In genomic region chr13:38580601-38581457, GRCm38 (mm10) we compare ENCODE assay signal across 8 mouse cellular contexts. TPM values are rescaled to one million over a fixed set of nuclear protein-coding genes. Genes with fewer than 3 reads are reported as not detected.
DNase-seq lines count a peak whose midpoint lies in the region; ATAC-seq and TF ChIP-seq lines count a peak whose summit lies in the region.

No protein-coding gene starts in this region.

- ATAC-seq in hindbrain, embryonic 14.5 days (ENCODE audit: low FRiP score): no peak
- ATAC-seq in hindbrain, embryonic 12.5 days (ENCODE audit: low FRiP score): no peak
- ATAC-seq in heart, postnatal 0 days (ENCODE audit: insufficient read depth, low read depth): peak; percentile 82
- ATAC-seq in megakaryocyte-erythroid progenitor cell, adult 5-6 weeks (replicated peaks; ENCODE audit: low FRiP score, low TSS enrichment, poor library complexity, severe bottlenecking): peak; percentile 91

- H3K36me3 ChIP-seq in hindbrain, embryonic 14.5 days (replicated peaks; ENCODE audit: control insufficient read depth, insufficient read depth): no peaks in the 10 kb centered on the region
- no peaks in the 10 kb centered on the region for H3K36me3 ChIP-seq in hindbrain, embryonic 12.5 days
- no peaks in the 10 kb centered on the region for H3K36me3 ChIP-seq in heart, postnatal 0 days (replicated peaks; ENCODE audit: control insufficient read depth, insufficient read depth, low read length)
- H3K36me3 ChIP-seq in testis, adult 2 months (ENCODE audit: control insufficient read depth, insufficient read depth, low read length): no peaks in the 10 kb centered on the region

- H3K9me3 ChIP-seq in hindbrain, embryonic 14.5 days (ENCODE audit: control insufficient read depth, low read length): no peaks in the 10 kb centered on the region
- H3K9me3 ChIP-seq in hindbrain, embryonic 12.5 days (replicated peaks): peaks cover 8% of the 10 kb centered on the region; the same call in 1 of the 2 replicates
- no peaks in the 10 kb centered on the region for H3K9me3 ChIP-seq in heart, postnatal 0 days (replicated peaks; ENCODE audit: control insufficient read depth, low read length)

- H3K9ac ChIP-seq in hindbrain, embryonic 14.5 days: no peak overlapping the region
- no peak overlapping the region for H3K9ac ChIP-seq in hindbrain, embryonic 12.5 days
- H3K9ac ChIP-seq in heart, postnatal 0 days (replicated peaks; ENCODE audit: low read depth, low read length): no peak overlapping the region

- 76% methylated on average over 11 of the region's 11 CpGs for WGBS in hindbrain, embryonic 14.5 days
- whole genome bisulfite sequencing in hindbrain, embryonic 12.5 days: 67% methylated on average over 11 of the region's 11 CpGs
- WGBS in heart, postnatal 0 days: 39% methylated on average over 11 of the region's 11 CpGs

- H3K27ac ChIP-seq in hindbrain, embryonic 14.5 days: no peak overlapping the region
- H3K27ac ChIP-seq in hindbrain, embryonic 12.5 days: no peak overlapping the region
- 0 out of 2 replicates have a peak overlapping the region, but pooled peaks have one; percentile 0 for H3K27ac ChIP-seq in heart, postnatal 0 days (ENCODE audit: low read depth)
- H3K27ac ChIP-seq in layer of hippocampus, adult 2 months: no peak overlapping the region
- no peak overlapping the region for H3K27ac ChIP-seq in testis, adult 2 months (ENCODE audit: control insufficient read depth, insufficient read depth, low read depth, low read length)

- TF ChIP-seq CTCF in heart, postnatal 0 days (IDR thresholded peaks at IDR 0.05; ENCODE audit: low read depth): peak; percentile 72
- TF ChIP-seq CTCF in layer of hippocampus, adult 2 months (conservative IDR thresholded peaks at IDR 0.05): peak; percentile 87
- TF ChIP-seq CTCF in testis, adult 2 months (IDR thresholded peaks at IDR 0.05; ENCODE audit: control insufficient read depth, insufficient read depth, insufficient replicate concordance, low read depth, low read length): peak; percentile 37; the same call in 1 of the 2 replicates

- no peak overlapping the region for H3K4me3 ChIP-seq in hindbrain, embryonic 14.5 days (replicated peaks; ENCODE audit: low read length)
- H3K4me3 ChIP-seq in hindbrain, embryonic 12.5 days: no peak overlapping the region
- peak overlapping the region; percentile 41 for H3K4me3 ChIP-seq in heart, postnatal 0 days (ENCODE audit: low read depth, low read length)
- no peak overlapping the region for H3K4me3 ChIP-seq in layer of hippocampus, adult 2 months
- no peak overlapping the region for H3K4me3 ChIP-seq in testis, adult 2 months (ENCODE audit: control insufficient read depth, low read depth, low read length)

- no peaks in the 10 kb centered on the region for H3K4me1 ChIP-seq in hindbrain, embryonic 14.5 days (replicated peaks; ENCODE audit: control insufficient read depth, insufficient read depth, low read length)
- no peaks in the 10 kb centered on the region for H3K4me1 ChIP-seq in hindbrain, embryonic 12.5 days
- no peaks in the 10 kb centered on the region for H3K4me1 ChIP-seq in heart, postnatal 0 days (ENCODE audit: control insufficient read depth, insufficient read depth)
- peaks cover 6% of the 10 kb centered on the region for H3K4me1 ChIP-seq in testis, adult 2 months (ENCODE audit: control insufficient read depth, insufficient read depth, low read length)

- H3K4me2 ChIP-seq in hindbrain, embryonic 14.5 days (replicated peaks): no peak overlapping the region
- H3K4me2 ChIP-seq in hindbrain, embryonic 12.5 days (replicated peaks): no peak overlapping the region
- peak overlapping the region; percentile 65 for H3K4me2 ChIP-seq in heart, postnatal 0 days (ENCODE audit: low read depth, low read length)

- TF ChIP-seq EP300 in heart, postnatal 0 days (IDR thresholded peaks at IDR 0.05; ENCODE audit: low read depth): no peak

- peak; percentile 38 for DNase-seq in hindbrain, embryonic 14.5 days (ENCODE audit: low spot score)
- peak; percentile 75 to 91 for DNase-seq in adrenal gland, adult (ENCODE audit: inconsistent age in 2 of 2, low spot score in 1 of 2)
- DNase-seq in embryo, embryonic 9.5 days (ENCODE audit: extremely low spot score): peak; percentile 40
- peak; percentile 78 for DNase-seq in heart, postnatal 0 days (ENCODE audit: low spot score)
- DNase-seq in layer of hippocampus, adult 2 months (ENCODE audit: low spot score in 2 of 2): peak; percentile 14 to 29

- no peak for TF ChIP-seq POLR2A in testis, adult 2 months (IDR thresholded peaks at IDR 0.05; ENCODE audit: control insufficient read depth, low read depth, low read length)

- no peaks in the 10 kb centered on the region for H3K27me3 ChIP-seq in hindbrain, embryonic 14.5 days (ENCODE audit: control insufficient read depth, insufficient read depth, low read length)
- H3K27me3 ChIP-seq in hindbrain, embryonic 12.5 days: no peaks in the 10 kb centered on the region
- H3K27me3 ChIP-seq in heart, postnatal 0 days (ENCODE audit: control insufficient read depth, insufficient read depth, low read length): no peaks in the 10 kb centered on the region
- peaks cover 3% of the 10 kb centered on the region; the same call in 1 of the 2 replicates for H3K27me3 ChIP-seq in testis, adult 2 months (ENCODE audit: control insufficient read depth, insufficient read depth, low read length)

RNA-seq across cellular contexts. Expression of gene Txndc5, which starts 52.2 kb away (rescaled TPM):
- 102 and 108 TPM in 2 replicates for polyA plus RNA-seq in hindbrain, embryonic 14.5 days (2014; fragmentation: Nextera tagmentation; extraction: Ambion mirVana)
- 155 and 156 TPM in 2 replicates for polyA plus RNA-seq in hindbrain, embryonic 12.5 days (2016; fragmentation: Nextera tagmentation; extraction: Ambion mirVana)
- total RNA-seq in heart, postnatal 0 days (2014; rRNA removed; ENCODE audit: low replicate concordance): 111 and 127 TPM in 2 replicates
- 78.8 and 80.1 TPM in 2 replicates for polyA plus RNA-seq in heart, postnatal 0 days (2015; fragmentation: Nextera tagmentation; extraction: Ambion mirVana)
- 10 to 100 TPM; 44.6 to 47.5 TPM for total RNA-seq in layer of hippocampus, adult 2 months (2021)
- 44.9 and 52.1 TPM in 2 replicates for total RNA-seq in megakaryocyte-erythroid progenitor cell, adult 5-6 weeks (2014; fragmentation: Nextera tagmentation)
- 31.5 and 41.2 TPM in 2 replicates for total RNA-seq in megakaryocyte-erythroid progenitor cell, adult 5-6 weeks (2017)
- polyA plus RNA-seq in testis, adult 2 months (2012; rRNA removed): 15.8 and 16.3 TPM in 2 replicates

RNA-seq across cellular contexts. Expression of gene Bloc1s5, which starts 54.1 kb away (rescaled TPM):
- polyA plus RNA-seq in hindbrain, embryonic 14.5 days (2014; fragmentation: Nextera tagmentation; extraction: Ambion mirVana): 19.7 and 23.6 TPM in 2 replicates
- 24.7 TPM in 2 replicates for polyA plus RNA-seq in hindbrain, embryonic 12.5 days (2016; fragmentation: Nextera tagmentation; extraction: Ambion mirVana)
- total RNA-seq in heart, postnatal 0 days (2014; rRNA removed; ENCODE audit: low replicate concordance): 8.5 and 10.4 TPM in 2 replicates
- polyA plus RNA-seq in heart, postnatal 0 days (2015; fragmentation: Nextera tagmentation; extraction: Ambion mirVana): 17.1 and 21.7 TPM in 2 replicates
- 10 to 100 TPM in 1 of 2 experiments, 1 to 10 TPM in 1; 9.0 to 11.8 TPM for total RNA-seq in layer of hippocampus, adult 2 months (2021)
- 13.1 and 18.0 TPM in 2 replicates for total RNA-seq in megakaryocyte-erythroid progenitor cell, adult 5-6 weeks (2014; fragmentation: Nextera tagmentation)
- total RNA-seq in megakaryocyte-erythroid progenitor cell, adult 5-6 weeks (2017): 13.7 and 15.9 TPM in 2 replicates
- 4.6 and 5.3 TPM in 2 replicates for polyA plus RNA-seq in testis, adult 2 months (2012; rRNA removed)

Comparison
In these comparisons a context has a peak if more than half of its experiments do, and no peak if none do; other contexts are left out.
1. ATAC-seq: peak in heart, postnatal 0 days (single experiment) and megakaryocyte-erythroid progenitor cell, adult 5-6 weeks (single experiment); none in hindbrain, embryonic 14.5 days (single experiment) and hindbrain, embryonic 12.5 days (single experiment).
2. DNase-seq: peak in every context shown above with its lines; median percentile 83 in adrenal gland, adult; 78 in heart, postnatal 0 days; 40 in embryo, embryonic 9.5 days; 38 in hindbrain, embryonic 14.5 days; 22 in layer of hippocampus, adult 2 months.
3. CTCF ChIP-seq: peak in every context shown above with its lines; median percentile 87 in layer of hippocampus, adult 2 months; 72 in heart, postnatal 0 days; 37 in testis, adult 2 months.